Mouse (Mus musculus) midbrain, embryonic 10.5 days (tissue): Measurements from ENCODE around the gene Mtor. TPM values are rescaled to one million over a fixed set of nuclear protein-coding genes. Genes with fewer than 3 reads are reported as not detected.

Experiments used
- DNase-seq: peaks from one replicate; pipeline ENCODE4 v3.0.0-alpha.2; 2017; ENCODE audit warnings: low spot score
- H3K27ac ChIP-seq: fragments of 300-500 bp; sonication (generic); replicated peaks from 2 replicates; pipeline ENCODE4 v1.5.1; 2016; ENCODE audit warnings: mild to moderate bottlenecking
- H3K27me3 ChIP-seq: fragments of 300-500 bp; sonication (generic); 2 replicates; pipeline ENCODE4 v1.6.1; 2016; ENCODE audit warnings: low read depth, mild to moderate bottlenecking; ENCODE audit not compliant: poor library complexity, severe bottlenecking
- H3K36me3 ChIP-seq: fragments of 300-500 bp; sonication (generic); 2 replicates; pipeline ENCODE4 v1.6.1; 2016; ENCODE audit warnings: mild to moderate bottlenecking, moderate library complexity
- H3K4me1 ChIP-seq: fragments of 300-500 bp; sonication (generic); 2 replicates; pipeline ENCODE4 v1.6.1; 2016
- H3K4me3 ChIP-seq: fragments of 300-500 bp; sonication (generic); 2 replicates; pipeline ENCODE4 v1.5.1; 2016; ENCODE audit warnings: mild to moderate bottlenecking, moderate library complexity
- H3K9me3 ChIP-seq: fragments of 300-500 bp; sonication (generic); replicated peaks from 2 replicates; pipeline ENCODE4 v1.6.1; 2016; ENCODE audit warnings: mild to moderate bottlenecking
- WGBS: fragments of 180-500 bp; shearing (Covaris S2); methylation state at CpG from one replicate; pipeline ENCODE4 v1.1.7; 2016; 5-methylcytosine and 5-hydroxymethylcytosine counted together
- polyA plus RNA-seq: library from polyadenylated mRNA; unstranded; fragments of >200 nt; fragmentation: Nextera tagmentation; extraction: Ambion mirVana; gene quantifications from 2 replicates; pipeline ENCODE4 v1.2.1, GENCODE M21; 2016

The Mtor gene
- polyA plus RNA-seq, 1 experiment from 2014 or later: 20.8 TPM

GRCm38 (mm10) chr4:148580765-148581164, 132.4 kb downstream of the Mtor start:
- no peak overlapping the region for H3K27ac ChIP-seq
- 93% methylated on average over 9 of the region's 9 CpGs for WGBS
- H3K4me3 ChIP-seq: no peak overlapping the region
- H3K27me3 ChIP-seq: no peaks in the 10 kb centered on the region
- H3K4me1 ChIP-seq: no peaks in the 10 kb centered on the region
- H3K9me3 ChIP-seq: no peaks in the 10 kb centered on the region
- DNase-seq: no peak
- peaks cover 77% of the 10 kb centered on the region for H3K36me3 ChIP-seq

- Histone ChIP-seq H3K4me3 (no peak overlapping the region), H3K9me3 (no peaks in the 10 kb centered on the region), H3K27ac (no peak overlapping the region), H3K27me3 (no peaks in the 10 kb centered on the region), H3K4me1 (no peaks in the 10 kb centered on the region), H3K36me3 (peaks cover 71% of the 10 kb centered on the region)
- DNase-seq: no peak
- WGBS: 94% methylated on average over 5 of the region's 5 CpGs
Observed at GRCm38 (mm10) chr4:148581422-148581821, 133.0 kb downstream of the Mtor start.

- H3K4me3 ChIP-seq: no peak overlapping the region
- DNase-seq: no peak
- H3K36me3 ChIP-seq: peaks cover 52% of the 10 kb centered on the region
- no peaks in the 10 kb centered on the region for H3K9me3 ChIP-seq
- 81% methylated on average over 4 of the region's 4 CpGs for WGBS
- H3K4me1 ChIP-seq: no peaks in the 10 kb centered on the region
- no peak overlapping the region for H3K27ac ChIP-seq
- no peaks in the 10 kb centered on the region for H3K27me3 ChIP-seq
Observed at GRCm38 (mm10) chr4:148583257-148583656, 134.8 kb downstream of the Mtor start.

- 89% methylated on average over 9 of the region's 9 CpGs for WGBS
- DNase-seq: no peak
- Histone ChIP-seq H3K27me3 (no peaks in the 10 kb centered on the region), H3K27ac (no peak overlapping the region), H3K36me3 (peaks cover 18% of the 10 kb centered on the region), H3K4me3 (no peak overlapping the region), H3K9me3 (no peaks in the 10 kb centered on the region), H3K4me1 (peaks cover 6% of the 10 kb centered on the region)
Observed at GRCm38 (mm10) chr4:148586648-148587047, 138.2 kb downstream of the Mtor start.

- H3K27me3 ChIP-seq: no peaks in the 10 kb centered on the region
- no peaks in the 10 kb centered on the region for H3K9me3 ChIP-seq
- H3K4me3 ChIP-seq: no peak overlapping the region
- no peak overlapping the region for H3K27ac ChIP-seq
- H3K36me3 ChIP-seq: peaks cover 14% of the 10 kb centered on the region
- 89% methylated on average over 9 of the region's 9 CpGs for WGBS
- H3K4me1 ChIP-seq: peaks cover 25% of the 10 kb centered on the region
- no peak for DNase-seq
Observed at GRCm38 (mm10) chr4:148588793-148589192, 140.4 kb downstream of the Mtor start.

GRCm38 (mm10) chr4:148589565-148589964, 141.2 kb downstream of the Mtor start:
- no peak for DNase-seq
- no peak overlapping the region for H3K27ac ChIP-seq
- H3K4me1 ChIP-seq: peaks cover 25% of the 10 kb centered on the region
- WGBS: 67% methylated on average over 6 of the region's 8 CpGs
- no peaks in the 10 kb centered on the region for H3K27me3 ChIP-seq
- no peak overlapping the region for H3K4me3 ChIP-seq
- peaks cover 22% of the 10 kb centered on the region for H3K36me3 ChIP-seq
- no peaks in the 10 kb centered on the region for H3K9me3 ChIP-seq

- peak overlapping the region; percentile 93 for H3K27ac ChIP-seq
- peaks cover 25% of the 10 kb centered on the region for H3K4me1 ChIP-seq
- DNase-seq: peak; percentile 41
- H3K27me3 ChIP-seq: no peaks in the 10 kb centered on the region
- H3K36me3 ChIP-seq: peaks cover 32% of the 10 kb centered on the region
- peak overlapping the region; percentile 98 for H3K4me3 ChIP-seq
- WGBS: 11% methylated on average over 18 of the region's 18 CpGs
- H3K9me3 ChIP-seq: no peaks in the 10 kb centered on the region
Observed at GRCm38 (mm10) chr4:148590421-148591170, 142.2 kb downstream of the Mtor start.

GRCm38 (mm10) chr4:148591171-148591630, 142.8 kb downstream of the Mtor start, which contains the start of gene Srm:
Srm (plus strand) TSS chr4:148591503.
- 1% methylated on average over 50 of the region's 50 CpGs for WGBS
- H3K9me3 ChIP-seq: no peaks in the 10 kb centered on the region
- no peaks in the 10 kb centered on the region for H3K27me3 ChIP-seq
- peaks cover 25% of the 10 kb centered on the region for H3K4me1 ChIP-seq
- H3K4me3 ChIP-seq: peak within 1 kb of the TSS; percentile 98
- peak; percentile 97 for DNase-seq
- peak within 1 kb of the TSS; percentile 93 for H3K27ac ChIP-seq
- H3K36me3 ChIP-seq: peaks cover 38% of the 10 kb centered on the region

- Histone ChIP-seq H3K4me1 (peaks cover 25% of the 10 kb centered on the region), H3K4me3 (peak overlapping the region; percentile 98), H3K36me3 (peaks cover 45% of the 10 kb centered on the region), H3K27ac (peak overlapping the region; percentile 93), H3K27me3 (no peaks in the 10 kb centered on the region), H3K9me3 (no peaks in the 10 kb centered on the region)
- no peak for DNase-seq
- WGBS: under 1% methylated on average over 53 of the region's 53 CpGs
Observed at GRCm38 (mm10) chr4:148591637-148592380, 143.4 kb downstream of the Mtor start.

GRCm38 (mm10) chr4:148593996-148594395, 145.6 kb downstream of the Mtor start:
- peaks cover 25% of the 10 kb centered on the region for H3K4me1 ChIP-seq
- WGBS: 93% methylated on average over 11 of the region's 11 CpGs

GRCm38 (mm10) chr4:148595916-148596315, 147.5 kb downstream of the Mtor start:
- Histone ChIP-seq H3K36me3 (peaks cover 78% of the 10 kb centered on the region), H3K4me1 (peaks cover 20% of the 10 kb centered on the region), H3K9me3 (peaks cover 7% of the 10 kb centered on the region; the same call in 1 of the 2 replicates), H3K4me3 (no peak overlapping the region), H3K27me3 (no peaks in the 10 kb centered on the region), H3K27ac (no peak overlapping the region)
- DNase-seq: no peak
- WGBS: 94% methylated on average over 6 of the region's 6 CpGs

More at GRCm38 (mm10) chr4:148593996-148594395, 145.6 kb downstream of the Mtor start:
- H3K27ac ChIP-seq: no peak overlapping the region
- H3K36me3 ChIP-seq: peaks cover 66% of the 10 kb centered on the region
- no peak for DNase-seq
- H3K4me3 ChIP-seq: no peak overlapping the region
- peaks cover 5% of the 10 kb centered on the region; the same call in 1 of the 2 replicates for H3K9me3 ChIP-seq
- no peaks in the 10 kb centered on the region for H3K27me3 ChIP-seq

GRCm38 (mm10) chr4:148596731-148597130, 148.3 kb downstream of the Mtor start:
- Histone ChIP-seq H3K27me3 (no peaks in the 10 kb centered on the region), H3K4me3 (no peak overlapping the region), H3K4me1 (peaks cover 18% of the 10 kb centered on the region), H3K36me3 (peaks cover 78% of the 10 kb centered on the region), H3K27ac (no peak overlapping the region), H3K9me3 (peaks cover 7% of the 10 kb centered on the region; the same call in 1 of the 2 replicates)
- WGBS: 98% methylated on average over 3 of the region's 3 CpGs
- no peak for DNase-seq

GRCm38 (mm10) chr4:148598826-148599225, 150.4 kb downstream of the Mtor start:
- no peaks in the 10 kb centered on the region for H3K4me1 ChIP-seq
- no peak overlapping the region for H3K4me3 ChIP-seq
- peaks cover 7% of the 10 kb centered on the region; the same call in 1 of the 2 replicates for H3K9me3 ChIP-seq
- H3K36me3 ChIP-seq: peaks cover 64% of the 10 kb centered on the region
- no peak for DNase-seq
- H3K27me3 ChIP-seq: no peaks in the 10 kb centered on the region
- no peak overlapping the region for H3K27ac ChIP-seq
- 94% methylated on average over 12 of the region's 12 CpGs for WGBS
